Mouse (Mus musculus): ENCODE measurements around the gene Atxn1l. TPM values are rescaled to one million over a fixed set of nuclear protein-coding genes. Genes with fewer than 3 reads are reported as not detected.

The Atxn1l gene
- total and polyA plus RNA-seq, 3 experiments, result 4.6 to 15.2 (median 7.6) TPM

DNA sequence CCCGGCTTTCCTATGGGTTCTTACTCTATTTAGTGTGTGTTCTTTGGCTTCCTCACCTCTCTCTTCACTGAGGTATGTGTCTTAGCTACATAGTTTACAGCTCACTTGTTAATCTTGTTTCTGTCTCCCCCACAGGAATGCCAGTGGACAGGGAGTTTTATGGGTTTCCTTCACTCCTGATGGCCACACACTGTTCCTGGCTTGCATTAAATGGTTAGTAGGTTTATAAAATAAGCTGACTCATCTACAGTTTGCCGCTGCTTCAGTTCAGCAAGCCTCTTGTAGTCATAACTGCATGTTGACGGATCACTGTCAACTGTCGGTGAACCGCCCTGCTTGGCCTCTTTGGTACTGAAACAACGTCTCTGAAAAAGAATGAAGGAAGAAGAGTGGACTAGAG, 26.5 kb upstream of the Atxn1l start:
- Histone ChIP-seq H3K79me2 (replicated peaks; ENCODE audit: control insufficient read depth, extremely low read depth, insufficient read depth, poor library complexity, severe bottlenecking) (no peaks in the 10 kb centered on the region), H3K27ac (ENCODE audit: insufficient read depth, low read depth) (no peak overlapping the region), H3K4me1 (ENCODE audit: control insufficient read depth in 1 of 2, insufficient read depth in 2 of 2) (no peaks in the 10 kb centered on the region; a peak in 1 of 4 replicates), H3K36me3 (replicated peaks in 1 of 2; ENCODE audit: control insufficient read depth in 1 of 2, insufficient read depth in 1 of 2, low read length in 1 of 2) (peaks cover 0 to under 1% of the 10 kb centered on the region in 2 experiments), H3K9ac (ENCODE audit: insufficient read depth, low read depth) (no peak overlapping the region), H3K4me3 (replicated peaks in 1 of 3; ENCODE audit: low read depth in 2 of 3, low read length in 2 of 3, poor library complexity in 1 of 3) (no peak overlapping the region), H3K27me3 (replicated peaks) (no peaks in the 10 kb centered on the region), H3K4me2 (ENCODE audit: insufficient read depth, low read depth, poor library complexity, severe bottlenecking) (no peak overlapping the region), H3K9me3 (replicated peaks; ENCODE audit: low read length) (peaks cover 16% of the 10 kb centered on the region)
- dilution Hi-C loops (cut with MboI; ENCODE audit: extremely low pct_ligation_motif_present, extremely low pct_unique_long_range_greater_than_20kb, low sequenced_read_pairs), result no loop called here
- TF ChIP-seq MAZ (IDR thresholded peaks at IDR 0.05; ENCODE audit: low read depth, low read length) (no peak), ZKSCAN1 (IDR thresholded peaks at IDR 0.05; ENCODE audit: borderline replicate concordance, low read depth, low read length) (no peak), MEF2A (IDR thresholded peaks at IDR 0.05; ENCODE audit: borderline replicate concordance, low read depth, low read length) (no peak), NRF1 (IDR thresholded peaks at IDR 0.05; ENCODE audit: low read depth, low read length) (no peak), RCOR1 (conservative IDR thresholded peaks at IDR 0.05; ENCODE audit: low read depth, low read length) (no peak), MXI1 (IDR thresholded peaks at IDR 0.05; ENCODE audit: low read depth, low read length) (no peak), MAFK (IDR thresholded peaks at IDR 0.05; ENCODE audit: insufficient replicate concordance, low read length) (no peak), JUND (conservative IDR thresholded peaks at IDR 0.05; ENCODE audit: low read depth, low read length) (no peak), NELFE (IDR thresholded peaks at IDR 0.05; ENCODE audit: low read depth, low read length) (no peak), CTCF (conservative IDR thresholded peaks at IDR 0.05 in 1 of 2, IDR thresholded peaks at IDR 0.05 in 1 of 2; ENCODE audit: low read depth in 2 of 2, low read length in 2 of 2) (no peak), USF2 (conservative IDR thresholded peaks at IDR 0.05; ENCODE audit: low read depth, low read length) (no peak), PAX5 (IDR thresholded peaks at IDR 0.05; ENCODE audit: low read length) (no peak), POLR2A (IDR thresholded peaks at IDR 0.05; ENCODE audit: low read depth, low read length) (no peak), JUN (IDR thresholded peaks at IDR 0.05; ENCODE audit: insufficient read depth, low read depth, low read length) (no peak), UBTF (IDR thresholded peaks at IDR 0.05; ENCODE audit: low read depth, low read length) (no peak), RAD21 (IDR thresholded peaks at IDR 0.05; ENCODE audit: low read depth, low read length) (no peak)
- in situ Hi-C loops (cut with MboI; ENCODE audit: low pct_ligation_motif_present, low pct_unique_long_range_greater_than_20kb, low sequenced_read_pairs), result no loop called here
- no peak for DNase-seq (ENCODE audit: extremely low read depth)

- no peaks in the 10 kb centered on the region for H3K4me1 ChIP-seq (ENCODE audit: control insufficient read depth in 1 of 2, insufficient read depth in 2 of 2)
- no peaks in the 10 kb centered on the region for H3K79me2 ChIP-seq (replicated peaks; ENCODE audit: control insufficient read depth, extremely low read depth, insufficient read depth, poor library complexity, severe bottlenecking)
- H3K36me3 ChIP-seq (replicated peaks in 1 of 2; ENCODE audit: control insufficient read depth in 1 of 2, insufficient read depth in 1 of 2, low read length in 1 of 2), result peaks cover 0 to 2% of the 10 kb centered on the region in 2 experiments
- no peak overlapping the region for H3K27ac ChIP-seq (ENCODE audit: insufficient read depth, low read depth)
- H3K27me3 ChIP-seq (replicated peaks), result no peaks in the 10 kb centered on the region
- DNase-seq (ENCODE audit: extremely low read depth), result no peak
- peaks cover 16% of the 10 kb centered on the region for H3K9me3 ChIP-seq (replicated peaks; ENCODE audit: low read length)
- H3K4me3 ChIP-seq (replicated peaks in 1 of 3; ENCODE audit: low read depth in 2 of 3, low read length in 2 of 3, poor library complexity in 1 of 3), result no peak overlapping the region
- dilution Hi-C loops (cut with MboI; ENCODE audit: extremely low pct_ligation_motif_present, extremely low pct_unique_long_range_greater_than_20kb, low sequenced_read_pairs), result no loop called here
- in situ Hi-C loops (cut with MboI; ENCODE audit: low pct_ligation_motif_present, low pct_unique_long_range_greater_than_20kb, low sequenced_read_pairs), result no loop called here
- no peak overlapping the region for H3K9ac ChIP-seq (ENCODE audit: insufficient read depth, low read depth)
- H3K4me2 ChIP-seq (ENCODE audit: insufficient read depth, low read depth, poor library complexity, severe bottlenecking), result no peak overlapping the region
- TF ChIP-seq BHLHE40 (IDR thresholded peaks at IDR 0.05; ENCODE audit: low read depth, low read length) (no peak), TCF12 (IDR thresholded peaks at IDR 0.05; ENCODE audit: low read depth, low read length) (no peak), JUND (conservative IDR thresholded peaks at IDR 0.05; ENCODE audit: low read depth, low read length) (no peak), TBP (conservative IDR thresholded peaks at IDR 0.05; ENCODE audit: low read depth, low read length) (no peak), ZNF384 (IDR thresholded peaks at IDR 0.05; ENCODE audit: low read depth, low read length) (no peak), IRF4 (IDR thresholded peaks at IDR 0.05; ENCODE audit: low read depth, low read length) (no peak), HCFC1 (IDR thresholded peaks at IDR 0.05; ENCODE audit: low read depth, low read length) (no peak), NRF1 (IDR thresholded peaks at IDR 0.05; ENCODE audit: low read depth, low read length) (no peak), PAX5 (IDR thresholded peaks at IDR 0.05; ENCODE audit: low read length) (no peak), USF1 (IDR thresholded peaks at IDR 0.05; ENCODE audit: low read depth, low read length) (no peak), KAT2A (IDR thresholded peaks at IDR 0.05; ENCODE audit: insufficient replicate concordance, low read length) (no peak), MYC (IDR thresholded peaks at IDR 0.05; ENCODE audit: low read depth, low read length) (no peak), CHD1 (IDR thresholded peaks at IDR 0.05; ENCODE audit: low read depth, low read length) (no peak)
These were observed 22.7 kb upstream of the Atxn1l start for GRCm38 (mm10) chr8:109760221-109760620.
